In genomic region chr16:88244658-88245057, GRCm38 (mm10) we compare ENCODE assay signal across 20 mouse cellular contexts. TPM values are rescaled to one million over a fixed set of nuclear protein-coding genes. Genes with fewer than 3 reads are reported as not detected.
DNase-seq lines count a peak whose midpoint lies in the region; ATAC-seq lines count a peak whose summit lies in the region.
"Had no signal": no experiment of that assay in that cellular context is flagged by ENCODE, and none has a peak within 500 bp of the region (broad histone marks: within the 10 kb centered on the region; RNA-seq: fewer than 3 reads in every experiment).

No protein-coding gene starts in this region.

- no peak overlapping the region for H3K27ac ChIP-seq in forebrain, embryonic 13.5 days
- H3K27ac ChIP-seq in forebrain, embryonic 12.5 days = no peak overlapping the region
- H3K27ac ChIP-seq: embryonic facial prominence, embryonic 15.5 days; hindbrain, embryonic 14.5 days; stomach, embryonic 15.5 days had no signal

- 74% methylated on average over 4 of the region's 4 CpGs for WGBS in forebrain, embryonic 13.5 days
- 86% methylated on average over 4 of the region's 4 CpGs for WGBS in forebrain, embryonic 12.5 days

- ATAC-seq in forebrain, embryonic 13.5 days = peak; percentile 84
- no peak for ATAC-seq in forebrain, embryonic 12.5 days (ENCODE audit: low FRiP score)
- ATAC-seq: liver, postnatal 0 days had no signal

- no peak overlapping the region for H3K4me3 ChIP-seq in forebrain, embryonic 13.5 days
- no peak overlapping the region for H3K4me3 ChIP-seq in forebrain, embryonic 12.5 days (replicated peaks)
- H3K4me3 ChIP-seq: embryonic facial prominence, embryonic 15.5 days; stomach, embryonic 15.5 days had no signal

- no peak overlapping the region for H3K9ac ChIP-seq in forebrain, embryonic 13.5 days
- H3K9ac ChIP-seq in forebrain, embryonic 12.5 days = no peak overlapping the region
- H3K9ac ChIP-seq: embryonic facial prominence, embryonic 15.5 days; hindbrain, embryonic 14.5 days; liver, postnatal 0 days; stomach, embryonic 15.5 days had no signal

- peaks cover 3% of the 10 kb centered on the region; the same call in 1 of the 2 replicates for H3K4me1 ChIP-seq in forebrain, embryonic 13.5 days
- H3K4me1 ChIP-seq in forebrain, embryonic 12.5 days = no peaks in the 10 kb centered on the region; the same call in none of the 2 replicates
- H3K4me1 ChIP-seq: embryonic facial prominence, embryonic 15.5 days; stomach, embryonic 15.5 days had no signal

- H3K9me3 ChIP-seq in forebrain, embryonic 13.5 days (replicated peaks) = no peaks in the 10 kb centered on the region
- H3K9me3 ChIP-seq in forebrain, embryonic 12.5 days = no peaks in the 10 kb centered on the region
- H3K9me3 ChIP-seq: embryonic facial prominence, embryonic 15.5 days; stomach, embryonic 15.5 days had no signal

- no peak overlapping the region for H3K4me2 ChIP-seq in forebrain, embryonic 13.5 days
- no peak overlapping the region for H3K4me2 ChIP-seq in forebrain, embryonic 12.5 days
- H3K4me2 ChIP-seq: embryonic facial prominence, embryonic 15.5 days; heart, embryonic 11.5 days; hindbrain, embryonic 14.5 days; stomach, embryonic 15.5 days had no signal

- no peaks in the 10 kb centered on the region for H3K36me3 ChIP-seq in forebrain, embryonic 13.5 days (ENCODE audit: poor library complexity, severe bottlenecking)
- no peaks in the 10 kb centered on the region for H3K36me3 ChIP-seq in forebrain, embryonic 12.5 days (replicated peaks)
- H3K36me3 ChIP-seq: embryonic facial prominence, embryonic 15.5 days; stomach, embryonic 15.5 days had no signal

- H3K27me3 ChIP-seq in forebrain, embryonic 13.5 days = no peaks in the 10 kb centered on the region
- H3K27me3 ChIP-seq in forebrain, embryonic 12.5 days = no peaks in the 10 kb centered on the region
- H3K27me3 ChIP-seq: embryonic facial prominence, embryonic 15.5 days; stomach, embryonic 15.5 days had no signal

- DNase-seq in layer of hippocampus, adult 18-20 months (ENCODE audit: low spot score in 2 of 2) = peak; percentile 5 to 29
- DNase-seq in layer of hippocampus, postnatal 25 days (ENCODE audit: extremely low spot score in 1 of 2, low spot score in 1 of 2) = no peak
- peak; percentile 5 for DNase-seq in right cerebral cortex, postnatal 4 days
- DNase-seq in right cerebral cortex, postnatal 36 days (ENCODE audit: low spot score in 2 of 2) = no peak
- peak; percentile 19 for DNase-seq in telencephalon, adult 2 months (ENCODE audit: low read depth, low spot score)
- DNase-seq in thymus, postnatal 0 days (ENCODE audit: low spot score) = no peak
- DNase-seq: adrenal gland, adult 2 months; cerebellum, adult 2 months; heart, postnatal 14 days; kidney, adult 11 months; kidney, postnatal 14 days; liver, postnatal 0 days; thymus, postnatal 14 days had no signal

RNA-seq across cellular contexts. Expression of gene Grik1, which starts 45.4 kb away (rescaled TPM):
- 7.2 and 7.8 TPM in 2 replicates for polyA plus RNA-seq in forebrain, embryonic 13.5 days (2015; fragmentation: Nextera tagmentation; extraction: Ambion mirVana)
- polyA plus RNA-seq in forebrain, embryonic 12.5 days (2016; fragmentation: Nextera tagmentation; extraction: Ambion mirVana) = 4.1 and 4.2 TPM in 2 replicates
- total RNA-seq in layer of hippocampus, adult 18-20 months (2021) = 10 to 100 TPM; 11.2 to 13.1 TPM
- 10 to 100 TPM; 12.9 to 16.1 TPM for total RNA-seq in layer of hippocampus, postnatal 25 days (2021)
- 0.05 and 0.16 TPM in 2 replicates for polyA plus RNA-seq in thymus, postnatal 0 days (2015; fragmentation: Nextera tagmentation; extraction: Ambion mirVana)
- total RNA-seq: adrenal gland, adult 2 months had no signal
- polyA plus RNA-seq: gonadal fat pad, adult 2 months; liver, postnatal 0 days had no signal

Comparison
In these comparisons a context has a peak if more than half of its experiments do, and no peak if none do; other contexts are left out.
1. DNase-seq: peak in layer of hippocampus, adult 18-20 months (2 of 2), right cerebral cortex, postnatal 4 days (single experiment) and telencephalon, adult 2 months (single experiment); none in layer of hippocampus, postnatal 25 days (0 of 2), right cerebral cortex, postnatal 36 days (0 of 2) and thymus, postnatal 0 days (single experiment).